Mouse (Mus musculus) c-Kit-positive CD71-negative TER-119-negative erythroid progenitor cells, embryonic 14.5 days (primary cell): Measurements from ENCODE around the gene Nisch.

ENCODE experiments used
- DNase-seq: peaks from one replicate; pipeline ENCODE4 v3.0.0-alpha.2; 2013; ENCODE audit warnings: low read depth

The Nisch gene

GRCm38 (mm10) chr14:31216846-31217245, at the start of gene Nisch:
Gene Nisch, minus strand, starts transcription at chr14:31216946.
- no peak for DNase-seq

- no peak for DNase-seq
Measured at GRCm38 (mm10) chr14:31260932-31261331, 44.2 kb upstream of the Nisch start.

- peak; percentile 28 for DNase-seq
Measured at GRCm38 (mm10) chr14:31260374-31260773, 43.6 kb upstream of the Nisch start.

GRCm38 (mm10) chr14:31258476-31259050, 41.8 kb upstream of the Nisch start:
- no peak for DNase-seq

GRCm38 (mm10) chr14:31252091-31252490, 35.3 kb upstream of the Nisch start:
- no peak for DNase-seq

GRCm38 (mm10) chr14:31251626-31252025, 34.9 kb upstream of the Nisch start:
- DNase-seq: no peak

GRCm38 (mm10) chr14:31251084-31251604, 34.4 kb upstream of the Nisch start, which contains the start of the genes Phf7 and Bap1:
Gene Phf7, minus strand, starts transcription at chr14:31251317.
Gene Bap1, plus strand, starts transcription at chr14:31251450.
- DNase-seq: peak; percentile 85

- DNase-seq: no peak
Measured at GRCm38 (mm10) chr14:31250222-31251083, 33.7 kb upstream of the Nisch start.

- DNase-seq: no peak
Measured at GRCm38 (mm10) chr14:31248396-31248795, 31.6 kb upstream of the Nisch start.

GRCm38 (mm10) chr14:31245946-31246345, 29.2 kb upstream of the Nisch start:
- no peak for DNase-seq

GRCm38 (mm10) chr14:31244777-31245176, 28.0 kb upstream of the Nisch start:
- no peak for DNase-seq

- no peak for DNase-seq
Measured at GRCm38 (mm10) chr14:31240528-31240927, 23.8 kb upstream of the Nisch start.

GRCm38 (mm10) chr14:31237101-31237882, 20.5 kb upstream of the Nisch start:
- no peak for DNase-seq

GRCm38 (mm10) chr14:31233996-31234591, 17.3 kb upstream of the Nisch start:
- peak; percentile 88 for DNase-seq

- DNase-seq: no peak
Measured at GRCm38 (mm10) chr14:31233070-31233995, 16.6 kb upstream of the Nisch start.

- no peak for DNase-seq
Measured at GRCm38 (mm10) chr14:31232404-31233069, 15.8 kb upstream of the Nisch start.

- DNase-seq: no peak
Measured at GRCm38 (mm10) chr14:31230442-31230841, 13.7 kb upstream of the Nisch start.

- no peak for DNase-seq
Measured at GRCm38 (mm10) chr14:31228234-31228633, 11.5 kb upstream of the Nisch start.

GRCm38 (mm10) chr14:31226978-31227377, 10.2 kb upstream of the Nisch start:
- no peak for DNase-seq

- DNase-seq: no peak
Measured at GRCm38 (mm10) chr14:31217666-31218065, 920 bp upstream of the Nisch start, which contains the start of gene Sema3g. Gene Sema3g, plus strand, starts transcription at chr14:31217860.
